Mouse (Mus musculus) megakaryocyte, embryonic 14.5 days (primary cell): ENCODE measurements around the gene Kmt2e. TPM values are rescaled to one million over a fixed set of nuclear protein-coding genes. Genes with fewer than 3 reads are reported as not detected.

Experiments used
- H3K27me3 ChIP-seq: replicated peaks from 2 replicates; pipeline ENCODE3; 2012; ENCODE audit warnings: inconsistent platforms
- H3K36me3 ChIP-seq: replicated peaks from 2 replicates; pipeline ENCODE3; 2012; ENCODE audit warnings: low read length, inconsistent platforms, mixed read lengths
- H3K4me1 ChIP-seq: 2 replicates; pipeline ENCODE4 v1.6.1; 2012; ENCODE audit warnings: inconsistent platforms
- H3K4me3 ChIP-seq: replicated peaks from 2 replicates; pipeline ENCODE3; 2012; ENCODE audit warnings: moderate library complexity, mild to moderate bottlenecking, inconsistent platforms
- H3K9me3 ChIP-seq: 2 replicates; pipeline ENCODE4 v1.6.1; 2012; ENCODE audit warnings: inconsistent platforms
- FLI1 ChIP-seq: IDR thresholded peaks from 2 replicates; pipeline ENCODE4 v1.6.1; 2012; ENCODE audit warnings: low read length, inconsistent platforms, mixed read lengths
- GATA1 ChIP-seq: IDR thresholded peaks from 3 replicates; pipeline ENCODE4 v1.6.1; 2012; ENCODE audit warnings: mixed read lengths, low read length, inconsistent platforms, borderline replicate concordance
- polyA plus RNA-seq: library from polyadenylated mRNA; stranded (reverse); fragments of >175 nt; gene quantifications from 2 replicates; pipeline ENCODE4 v1.2.3, GENCODE M21; 2012; ENCODE audit warnings: low replicate concordance; ENCODE audit not compliant: insufficient read depth

Gene Kmt2e
- polyA plus RNA-seq, 1 experiment = 6.2 TPM

DNA sequence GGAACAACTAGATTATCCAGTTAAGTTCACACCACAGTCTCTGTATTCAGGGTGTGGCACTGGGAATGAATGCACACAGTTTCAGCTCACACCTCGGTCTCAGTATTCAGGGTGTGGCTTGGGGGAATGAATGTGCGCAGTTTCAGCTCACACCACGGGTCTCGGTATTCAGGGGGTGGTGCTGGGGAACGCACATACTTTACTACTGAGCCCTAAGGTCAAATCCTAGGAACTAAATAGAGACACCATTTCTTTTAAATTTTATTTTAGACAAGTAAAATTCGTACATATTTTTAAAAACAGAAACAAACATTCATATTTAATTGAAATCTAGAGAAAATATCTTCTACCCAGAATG lies 18.0 kb upstream of the Kmt2e start:
- Histone ChIP-seq H3K4me1 (peaks cover 83% of the 10 kb centered on the region), H3K36me3 (peaks cover 55% of the 10 kb centered on the region), H3K27me3 (no peaks in the 10 kb centered on the region), H3K4me3 (peak overlapping the region; percentile 83), H3K9me3 (no peaks in the 10 kb centered on the region)
- TF ChIP-seq GATA1 = no peak

- Histone ChIP-seq H3K36me3 (peaks cover 52% of the 10 kb centered on the region), H3K4me3 (peak overlapping the region; percentile 92), H3K27me3 (no peaks in the 10 kb centered on the region), H3K9me3 (no peaks in the 10 kb centered on the region), H3K4me1 (peaks cover 76% of the 10 kb centered on the region)
- TF ChIP-seq GATA1 (no peak), FLI1 (no peak)
Observed at GRCm38 (mm10) chr5:23417716-23418115, 16.5 kb upstream of the Kmt2e start.

DNA sequence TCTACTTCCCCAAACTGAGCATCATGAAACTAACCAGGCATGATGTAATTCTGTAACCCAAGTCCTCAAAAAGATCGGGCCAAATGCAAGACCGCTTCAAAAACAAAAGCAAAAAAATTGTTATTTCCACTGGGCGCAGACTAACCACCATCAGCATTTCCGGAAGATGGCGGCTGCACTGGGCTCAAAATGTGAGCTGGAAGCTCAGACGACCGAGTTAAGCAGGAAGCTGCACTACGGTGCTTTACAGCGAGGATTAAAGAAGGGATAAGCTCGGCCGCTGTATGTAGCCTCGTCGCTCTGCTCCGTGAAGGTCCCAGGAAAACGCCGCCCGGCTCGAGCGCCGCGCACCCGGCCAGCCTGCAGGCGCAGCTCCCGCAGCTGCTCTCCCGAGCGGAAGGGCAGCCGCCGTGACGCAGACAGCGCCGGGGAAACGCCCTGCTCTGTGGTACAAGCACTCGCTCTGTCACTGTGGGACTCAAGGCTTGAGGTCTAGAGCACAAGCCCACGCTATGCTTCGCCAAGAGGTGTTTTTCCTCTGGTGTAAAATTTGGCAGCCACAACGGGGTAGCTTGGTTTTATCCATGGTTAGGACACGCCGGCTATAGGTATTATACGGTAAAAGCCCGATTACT lies 16.0 kb upstream of the Kmt2e start:
- H3K9me3 ChIP-seq = no peaks in the 10 kb centered on the region
- TF ChIP-seq FLI1 (no peak), GATA1 (no peak)
- H3K4me3 ChIP-seq = peak overlapping the region; percentile 92
- H3K4me1 ChIP-seq = peaks cover 76% of the 10 kb centered on the region
- H3K36me3 ChIP-seq = peaks cover 52% of the 10 kb centered on the region
- no peaks in the 10 kb centered on the region for H3K27me3 ChIP-seq

GRCm38 (mm10) chr5:23418797-23419595 lies 15.2 kb upstream of the Kmt2e start:
- peak overlapping the region; percentile 92 for H3K4me3 ChIP-seq
- H3K4me1 ChIP-seq = peaks cover 71% of the 10 kb centered on the region
- H3K27me3 ChIP-seq = no peaks in the 10 kb centered on the region
- H3K9me3 ChIP-seq = no peaks in the 10 kb centered on the region
- peaks cover 50% of the 10 kb centered on the region for H3K36me3 ChIP-seq
- no peak for TF ChIP-seq FLI1
- TF ChIP-seq GATA1 = no peak

DNA sequence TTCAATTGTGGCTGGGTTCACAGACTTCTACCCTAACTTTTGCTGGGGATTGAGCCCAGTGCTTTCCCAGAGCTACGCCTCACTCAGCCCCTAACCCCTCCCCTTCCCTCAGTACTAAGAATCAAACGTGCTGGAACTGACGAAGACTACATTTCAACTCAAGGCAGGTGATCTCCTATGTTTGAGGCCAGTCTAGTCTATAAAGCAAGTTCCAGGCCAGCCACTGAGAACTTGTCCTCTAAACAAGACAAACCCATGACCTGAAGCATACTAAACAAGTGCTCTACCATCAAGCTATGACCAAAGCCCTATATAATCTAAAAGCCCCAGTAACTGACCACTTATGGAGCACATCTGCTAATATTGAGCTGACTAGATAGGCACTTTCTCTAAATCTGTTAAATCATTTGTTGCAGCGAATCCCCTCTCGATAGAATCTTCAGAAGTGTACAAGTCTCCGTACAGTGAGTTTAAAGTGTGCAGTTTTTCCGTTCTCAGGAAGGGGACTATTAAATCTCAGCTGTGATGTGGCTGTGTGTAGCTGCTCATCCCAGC lies 14.5 kb upstream of the Kmt2e start:
- Histone ChIP-seq H3K36me3 (peaks cover 50% of the 10 kb centered on the region), H3K4me1 (peaks cover 71% of the 10 kb centered on the region), H3K9me3 (no peaks in the 10 kb centered on the region), H3K4me3 (peak overlapping the region; percentile 92), H3K27me3 (no peaks in the 10 kb centered on the region)
- no peak for TF ChIP-seq FLI1
- TF ChIP-seq GATA1 = no peak

DNA sequence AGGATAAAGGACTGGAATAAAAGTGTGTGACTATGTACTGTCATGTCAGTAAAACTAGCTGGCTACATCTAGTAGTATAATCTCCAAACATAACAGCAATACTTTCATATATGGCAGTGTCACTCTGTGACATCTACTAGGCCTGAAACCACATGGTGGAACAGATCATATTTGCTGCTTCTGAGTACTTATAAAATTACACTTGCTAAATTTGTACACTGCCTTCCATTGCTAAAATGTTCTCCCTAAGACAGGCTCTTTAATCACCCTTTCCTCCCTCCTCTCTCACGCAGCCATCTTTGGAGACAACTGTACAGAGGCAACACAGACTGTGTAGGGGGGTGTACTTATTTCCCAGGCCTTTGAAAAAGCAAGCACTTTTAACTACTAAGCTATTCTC lies 13.8 kb upstream of the Kmt2e start:
- no peaks in the 10 kb centered on the region for H3K27me3 ChIP-seq
- TF ChIP-seq GATA1 (no peak), FLI1 (no peak)
- H3K4me1 ChIP-seq = peaks cover 69% of the 10 kb centered on the region
- peaks cover 48% of the 10 kb centered on the region for H3K36me3 ChIP-seq
- no peak overlapping the region for H3K4me3 ChIP-seq
- H3K9me3 ChIP-seq = no peaks in the 10 kb centered on the region

GRCm38 (mm10) chr5:23421440-23421839 lies 12.8 kb upstream of the Kmt2e start:
- TF ChIP-seq FLI1 (no peak), GATA1 (no peak)
- Histone ChIP-seq H3K4me1 (peaks cover 69% of the 10 kb centered on the region), H3K36me3 (peaks cover 56% of the 10 kb centered on the region)

DNA sequence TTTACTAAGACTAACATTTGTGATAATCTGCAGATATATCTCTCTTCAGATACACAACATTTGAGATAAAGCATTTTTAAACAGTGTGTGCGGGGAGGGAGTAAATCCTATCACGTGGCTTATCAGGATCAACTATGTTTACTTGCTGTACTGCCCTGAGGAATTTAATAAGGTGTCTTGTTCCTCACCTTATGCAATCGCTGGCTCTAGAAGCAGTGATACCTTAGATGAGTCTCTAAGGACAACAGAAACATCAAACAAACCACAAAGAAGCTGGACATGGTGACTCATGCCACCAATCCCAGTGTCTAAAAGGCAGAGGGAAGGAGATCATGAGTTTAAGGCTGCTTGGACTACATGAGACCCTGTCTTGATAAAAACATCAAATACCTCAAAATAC lies 11.2 kb upstream of the Kmt2e start:
- Histone ChIP-seq H3K4me1 (peaks cover 70% of the 10 kb centered on the region), H3K4me3 (no peak overlapping the region), H3K9me3 (no peaks in the 10 kb centered on the region), H3K36me3 (peaks cover 61% of the 10 kb centered on the region), H3K27me3 (no peaks in the 10 kb centered on the region)
- TF ChIP-seq GATA1 (no peak), FLI1 (no peak)

More at GRCm38 (mm10) chr5:23421440-23421839, 12.8 kb upstream of the Kmt2e start:
- Histone ChIP-seq H3K27me3 (no peaks in the 10 kb centered on the region), H3K9me3 (no peaks in the 10 kb centered on the region), H3K4me3 (no peak overlapping the region)

DNA sequence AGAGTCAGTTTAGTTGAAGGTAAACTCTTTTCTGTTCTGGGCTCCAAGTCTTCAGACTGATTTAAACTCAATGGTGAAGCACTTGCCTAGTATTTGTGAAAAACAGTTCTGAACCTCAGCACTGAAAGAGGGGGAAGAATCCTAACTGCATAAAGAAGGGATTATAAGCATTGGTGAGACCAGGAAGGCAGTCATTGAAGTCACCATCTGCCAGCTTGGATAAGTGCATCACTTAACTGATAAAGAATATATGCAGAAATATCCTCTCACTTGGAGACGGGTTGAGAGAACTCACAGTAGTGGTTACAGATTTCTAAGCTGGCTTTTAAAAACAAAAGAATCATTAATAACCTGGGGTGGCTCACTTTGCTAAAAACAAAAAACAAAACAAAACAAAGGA lies 6.7 kb upstream of the Kmt2e start:
- Histone ChIP-seq H3K27me3 (no peaks in the 10 kb centered on the region), H3K4me1 (peaks cover 69% of the 10 kb centered on the region), H3K4me3 (peak overlapping the region; percentile 33), H3K9me3 (no peaks in the 10 kb centered on the region), H3K36me3 (peaks cover 57% of the 10 kb centered on the region)
- TF ChIP-seq FLI1 (no peak), GATA1 (no peak)

DNA sequence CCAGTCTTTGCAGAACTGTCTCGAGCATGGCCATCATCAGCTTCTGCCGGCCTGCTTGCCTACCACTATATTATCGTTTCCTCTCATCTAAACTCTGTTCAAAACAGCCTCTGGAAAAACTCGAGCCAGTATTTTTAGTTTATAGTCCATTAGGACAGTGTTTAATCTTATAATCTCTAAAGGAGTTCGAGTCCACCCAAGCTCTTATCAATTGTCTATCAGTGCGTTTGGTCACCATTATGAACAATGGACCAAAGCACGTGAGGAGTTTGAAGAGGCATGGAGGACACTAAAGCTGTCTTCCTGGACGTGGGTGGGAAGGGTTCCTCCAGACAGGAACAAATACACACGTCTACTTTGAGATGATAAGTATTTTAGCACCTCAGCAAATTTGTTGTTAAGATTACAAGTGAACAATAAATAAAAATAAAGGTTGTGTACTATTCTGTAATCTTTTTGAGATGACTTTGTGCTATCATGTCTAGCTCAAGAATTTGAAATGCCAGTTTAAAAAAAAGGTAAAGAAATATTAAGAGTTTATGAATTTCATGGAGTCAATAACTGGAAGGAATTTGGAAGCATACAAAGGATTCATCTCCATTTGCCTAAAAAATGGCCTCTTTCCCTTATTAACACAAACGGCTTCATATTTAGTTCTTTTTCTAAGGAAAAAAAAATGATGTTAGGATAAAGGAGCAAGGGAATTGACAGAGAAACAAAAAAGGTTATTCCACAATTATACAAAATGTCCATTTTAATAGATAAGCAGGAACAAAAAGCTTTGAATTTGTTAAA lies 3.0 kb upstream of the Kmt2e start:
- H3K4me3 ChIP-seq = peak overlapping the region; percentile 100
- TF ChIP-seq FLI1 = no peak
- no peak for TF ChIP-seq GATA1

More for the DNA sequence above, 3.0 kb upstream of the Kmt2e start:
- Histone ChIP-seq H3K4me1 (peaks cover 42% of the 10 kb centered on the region), H3K27me3 (no peaks in the 10 kb centered on the region), H3K36me3 (peaks cover 25% of the 10 kb centered on the region), H3K9me3 (no peaks in the 10 kb centered on the region)
